Mouse (Mus musculus): Measurements from ENCODE around the gene Sh3pxd2b.

Gene Sh3pxd2b

DNA sequence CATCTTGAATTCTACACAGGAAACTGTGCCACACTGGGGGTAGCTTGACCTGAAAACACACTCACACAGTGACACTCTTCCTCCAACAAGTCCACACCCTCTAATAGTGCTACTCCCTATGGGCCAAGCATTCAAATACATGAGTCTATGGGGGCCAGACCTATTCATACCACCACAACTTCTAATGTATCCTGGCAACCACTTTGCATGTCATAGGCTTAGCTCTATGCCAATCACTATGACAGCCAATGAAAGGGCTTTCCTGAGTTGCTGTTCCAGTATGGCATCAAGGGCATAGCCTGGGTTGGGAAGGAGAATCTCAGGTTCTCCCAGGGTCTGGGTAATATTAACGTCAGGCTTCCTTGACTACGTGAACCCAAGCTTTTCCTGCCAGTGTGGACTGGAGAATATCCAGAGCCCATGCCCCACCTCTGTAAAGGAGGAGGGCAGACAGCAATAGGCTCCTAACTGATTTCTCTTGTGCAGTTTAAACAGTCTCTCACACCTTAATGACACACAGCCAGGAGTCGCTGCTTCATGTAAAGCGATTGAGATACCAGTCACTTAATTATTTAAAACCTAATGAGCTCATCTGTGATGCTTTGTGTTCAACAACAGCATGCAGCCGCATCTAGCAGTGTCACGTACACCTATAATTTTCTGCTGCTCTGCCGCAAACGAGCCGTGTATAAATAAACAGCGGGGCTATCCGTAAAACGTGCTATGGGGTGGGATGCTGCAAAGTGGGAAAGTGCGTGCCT lies 25.8 kb downstream of the Sh3pxd2b start:
- no peak for DNase-seq (ENCODE audit: low read depth, low spot score)

GRCm38 (mm10) chr11:32374027-32374589 lies 26.5 kb downstream of the Sh3pxd2b start:
- no peak for DNase-seq (ENCODE audit: low read depth, low spot score)

DNA sequence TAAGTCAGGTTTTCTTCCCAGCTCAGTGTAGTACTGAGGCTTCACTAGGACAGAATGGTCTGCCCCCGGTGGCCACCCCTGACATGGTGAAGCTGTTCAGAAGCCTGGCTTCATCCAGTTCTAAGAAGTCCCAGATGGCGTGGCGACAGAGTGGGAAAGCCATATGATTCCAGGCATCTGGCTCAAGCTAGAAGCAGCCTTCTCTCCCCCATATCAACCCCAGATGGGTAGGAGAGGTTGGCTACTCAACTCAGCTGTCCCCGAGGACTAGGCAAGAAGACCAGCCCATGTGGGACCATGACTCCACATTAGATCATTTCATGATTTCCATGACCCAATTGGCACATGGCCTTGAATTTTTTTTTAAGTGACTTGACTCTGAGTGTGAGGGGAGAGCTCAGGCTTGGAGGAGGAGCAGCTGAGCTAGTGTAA lies 27.5 kb downstream of the Sh3pxd2b start:
- no peak for DNase-seq (ENCODE audit: low read depth, low spot score)

DNA sequence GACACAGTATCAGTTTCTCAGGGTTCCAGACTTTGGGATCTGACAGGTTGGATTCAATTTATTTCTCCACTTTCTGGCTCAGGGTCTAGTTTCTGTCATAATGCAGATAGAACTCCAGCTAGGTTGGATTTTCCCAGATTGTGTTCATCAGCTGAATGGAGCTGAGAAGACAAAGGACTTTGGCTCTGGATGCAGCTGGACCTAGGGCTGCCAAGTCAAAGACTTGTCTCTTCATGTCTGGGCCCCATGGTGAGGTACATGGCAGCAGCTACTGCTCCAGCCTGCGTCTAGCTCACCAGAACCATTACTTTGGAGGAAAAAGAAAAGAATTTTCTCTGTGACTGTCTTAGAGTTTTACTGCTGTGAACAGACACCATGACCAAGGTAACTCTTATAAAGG lies 28.5 kb downstream of the Sh3pxd2b start:
- no peak for DNase-seq (ENCODE audit: low read depth, low spot score)

DNA sequence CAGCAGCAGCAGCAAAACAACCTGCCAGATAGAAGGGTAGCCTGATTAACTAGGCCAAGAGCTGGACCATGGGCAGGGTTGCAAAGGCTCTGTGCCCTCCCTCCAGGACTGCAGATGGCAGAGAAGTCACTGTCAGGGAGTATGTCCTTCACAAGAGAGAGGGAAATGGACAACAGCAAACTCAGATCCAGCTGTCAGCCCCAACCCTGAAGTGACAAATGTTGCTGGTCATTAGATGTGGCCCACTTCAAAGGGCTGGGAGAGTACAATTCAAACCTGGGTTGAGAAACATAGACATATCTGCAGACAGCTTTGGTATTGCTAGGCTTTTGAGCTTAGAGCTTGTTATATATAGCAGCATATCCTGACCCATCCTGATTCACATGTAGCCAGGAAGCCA lies 32.3 kb downstream of the Sh3pxd2b start:
- DNase-seq (ENCODE audit: low read depth, low spot score): no peak

DNA sequence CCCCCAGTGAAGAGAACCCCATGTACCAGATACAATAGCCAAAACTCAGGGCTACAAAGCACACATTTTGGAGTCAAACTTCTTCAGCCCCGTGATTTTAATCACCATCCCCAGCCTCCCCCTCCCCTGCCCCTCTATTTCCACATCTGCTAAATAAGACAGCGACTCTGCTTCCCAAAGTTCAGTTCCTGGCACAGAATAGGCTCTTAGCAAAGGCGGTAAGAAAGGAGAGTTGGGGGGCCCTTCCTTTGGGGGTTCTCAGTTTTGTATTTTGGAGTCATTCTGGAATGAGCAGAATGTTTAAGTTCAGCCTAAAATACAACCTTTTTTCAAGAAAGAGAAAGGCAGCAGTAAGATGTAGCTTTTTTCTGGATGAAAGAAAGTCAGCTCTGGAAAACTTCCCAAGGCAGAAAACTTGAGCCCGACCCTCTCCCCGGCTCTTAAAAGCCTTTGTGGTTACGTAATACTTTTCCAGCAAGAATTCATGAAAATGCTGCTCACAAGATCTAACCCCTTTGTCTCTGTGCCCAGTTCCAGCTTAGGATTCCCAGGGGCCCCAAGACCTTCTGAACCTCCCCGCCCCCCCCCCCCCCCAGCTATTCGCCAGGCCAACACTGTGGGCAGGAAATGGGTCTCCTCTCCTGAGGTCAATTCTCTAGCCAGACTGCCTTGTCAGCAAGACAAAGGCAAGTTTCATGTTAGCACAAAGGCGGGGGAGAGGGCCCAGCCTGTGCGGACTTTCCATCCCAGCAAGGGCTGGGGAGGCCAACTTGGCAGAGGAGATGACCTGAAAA lies 35.9 kb downstream of the Sh3pxd2b start:
- no peak for DNase-seq (ENCODE audit: low read depth, low spot score)

GRCm38 (mm10) chr11:32384135-32384801 lies 36.6 kb downstream of the Sh3pxd2b start:
- no peak for DNase-seq (ENCODE audit: low read depth, low spot score)

- no peak for DNase-seq (ENCODE audit: low read depth, low spot score)
Measured at GRCm38 (mm10) chr11:32386043-32386442, 38.4 kb downstream of the Sh3pxd2b start.

DNA sequence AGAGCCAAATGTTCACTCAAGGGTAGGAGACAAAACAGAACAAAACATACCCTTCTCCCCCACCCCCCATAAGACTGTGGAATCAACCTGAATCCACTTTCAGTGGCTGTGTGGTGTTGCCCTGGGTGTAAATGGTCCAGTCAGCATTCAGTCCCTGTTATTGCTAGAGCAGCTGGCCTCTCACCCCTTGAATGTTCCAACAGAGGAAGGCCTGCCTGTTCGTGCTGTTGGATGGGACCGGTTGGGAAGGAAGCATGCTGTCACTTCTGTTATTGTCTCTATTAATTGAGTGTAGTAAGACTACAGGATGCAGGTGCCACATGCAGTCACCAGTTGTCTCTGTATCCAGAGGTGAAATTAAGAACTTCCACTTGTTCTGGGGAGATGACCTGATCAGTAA lies 40.4 kb downstream of the Sh3pxd2b start:
- no peak for DNase-seq (ENCODE audit: low read depth, low spot score)

- DNase-seq (ENCODE audit: low read depth, low spot score): no peak
Measured at GRCm38 (mm10) chr11:32393095-32393494, 45.5 kb downstream of the Sh3pxd2b start.

DNA sequence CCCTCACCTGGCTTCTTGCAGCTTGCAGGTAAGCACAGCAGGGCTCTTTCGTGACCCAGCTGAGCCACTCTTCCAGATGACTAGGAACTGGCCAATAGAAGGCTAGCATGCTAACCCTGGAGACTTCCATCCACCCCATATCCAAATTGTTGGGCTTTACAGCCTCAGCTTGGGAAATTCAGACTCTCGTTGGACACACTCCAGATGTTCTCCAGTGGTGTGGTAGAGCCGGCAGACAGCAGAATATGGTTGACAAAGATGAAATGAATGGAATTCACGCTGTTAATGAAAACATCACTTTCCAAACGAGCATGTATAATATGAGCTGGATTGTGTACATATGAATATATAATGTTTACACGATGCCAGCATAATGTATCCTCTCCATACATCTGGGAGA lies 48.2 kb downstream of the Sh3pxd2b start:
- no peak for DNase-seq (ENCODE audit: low read depth, low spot score)

DNA sequence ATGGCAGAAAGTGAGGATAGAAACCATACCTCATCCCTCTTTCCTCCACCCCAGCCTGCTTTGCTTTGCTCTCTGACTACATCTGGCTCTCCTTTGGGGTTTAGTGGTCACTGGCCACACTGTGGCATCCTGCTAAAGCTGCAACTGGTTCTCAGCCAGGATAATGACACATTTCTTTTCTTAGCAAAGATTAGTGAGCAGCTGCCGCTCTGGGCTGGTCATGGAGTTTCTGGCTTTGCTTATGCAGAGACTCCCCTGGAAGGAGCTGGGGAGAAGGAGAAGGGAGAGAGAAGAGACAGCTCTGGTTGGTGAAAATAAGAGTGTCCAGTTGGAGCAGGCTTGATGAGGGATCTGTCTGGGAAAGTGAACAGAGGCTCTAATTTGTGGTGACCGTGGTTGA lies 50.8 kb downstream of the Sh3pxd2b start:
- DNase-seq (ENCODE audit: low read depth, low spot score): peak; percentile 31

GRCm38 (mm10) chr11:32399261-32399660 lies 51.6 kb downstream of the Sh3pxd2b start:
- no peak for DNase-seq (ENCODE audit: low read depth, low spot score)

GRCm38 (mm10) chr11:32402712-32403111 lies 55.1 kb downstream of the Sh3pxd2b start:
- DNase-seq (ENCODE audit: low read depth, low spot score): no peak

GRCm38 (mm10) chr11:32404708-32405107 lies 57.1 kb downstream of the Sh3pxd2b start:
- DNase-seq (ENCODE audit: low read depth, low spot score): no peak

DNA sequence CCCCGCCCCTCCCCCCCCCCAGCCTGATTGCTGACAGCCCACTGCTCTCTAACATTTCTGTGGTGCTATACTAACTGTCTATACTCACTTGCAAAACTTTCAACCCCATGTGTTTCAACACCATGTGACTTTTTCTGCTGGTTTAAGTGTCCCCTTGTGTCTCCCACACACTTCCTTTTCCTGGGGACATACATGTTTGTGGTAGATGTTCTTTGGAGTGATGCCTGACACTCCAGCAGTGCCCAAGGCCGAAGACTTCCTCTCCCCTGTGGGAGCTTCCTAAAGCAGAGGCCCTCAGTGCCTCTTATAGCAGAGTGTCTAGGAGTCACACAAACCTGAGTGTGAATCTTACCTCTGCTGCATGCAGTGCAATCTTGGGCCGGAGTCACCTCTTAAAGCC lies 60.2 kb downstream of the Sh3pxd2b start:
- no peak for DNase-seq (ENCODE audit: low read depth, low spot score)

GRCm38 (mm10) chr11:32409052-32409451 lies 61.4 kb downstream of the Sh3pxd2b start:
- no peak for DNase-seq (ENCODE audit: low read depth, low spot score)

DNA sequence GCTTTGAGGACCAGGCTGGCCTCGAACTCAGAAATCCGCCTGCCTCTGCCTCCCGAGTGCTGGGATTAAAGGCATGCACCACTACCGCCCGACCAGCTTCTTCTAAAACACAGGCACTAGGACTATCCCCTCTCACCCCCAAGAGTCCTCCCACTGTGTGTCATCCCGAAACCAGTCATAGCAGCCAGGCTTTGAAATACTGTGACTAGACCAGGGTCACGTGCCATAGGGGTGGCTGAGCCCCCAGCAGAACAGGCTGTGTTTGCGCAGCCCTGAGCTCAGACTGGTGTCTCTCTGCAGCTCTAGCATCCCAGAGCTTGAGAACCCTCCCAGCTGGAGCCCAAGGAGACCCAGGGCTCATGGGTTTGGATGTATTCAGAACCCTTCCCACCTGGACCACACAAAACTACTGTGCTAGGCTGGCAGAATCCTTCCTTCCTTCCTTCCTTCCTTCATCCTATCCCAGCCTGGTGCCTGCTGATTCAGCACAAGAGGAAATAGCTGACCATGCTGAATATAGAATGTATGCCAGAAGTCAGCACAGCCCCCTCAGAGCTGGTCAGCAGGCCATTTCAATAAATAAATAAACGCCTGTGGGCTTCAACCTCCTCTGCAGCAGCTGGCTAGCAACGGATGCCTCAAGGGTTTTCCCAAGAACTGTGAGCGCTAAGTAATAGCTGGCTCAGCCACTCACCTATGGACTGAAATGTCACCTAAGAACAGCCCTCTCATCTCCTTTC lies 62.4 kb downstream of the Sh3pxd2b start:
- no peak for DNase-seq (ENCODE audit: low read depth, low spot score)

GRCm38 (mm10) chr11:32420001-32420400 lies 72.4 kb downstream of the Sh3pxd2b start:
- DNase-seq (ENCODE audit: low read depth, low spot score): no peak

- no peak for DNase-seq (ENCODE audit: low read depth, low spot score)
Measured at GRCm38 (mm10) chr11:32423311-32423710, 75.7 kb downstream of the Sh3pxd2b start.

- no peak for DNase-seq (ENCODE audit: low read depth, low spot score)
Measured at GRCm38 (mm10) chr11:32424600-32424999, 77.0 kb downstream of the Sh3pxd2b start.
